Mouse (Mus musculus) cerebellum, adult 2 months (tissue): ENCODE results near the gene Klhl25.

Experiments used
- CTCF ChIP-seq: fragments of 200-500 bp; IDR thresholded peaks from 2 replicates; pipeline ENCODE4 v1.5.1; 2011; ENCODE audit warnings: low read depth, mild to moderate bottlenecking, control low read depth, low read length, moderate library complexity, borderline replicate concordance; ENCODE audit not compliant: insufficient read depth
- POLR2A ChIP-seq: fragments of 200-500 bp; IDR thresholded peaks from 2 replicates; pipeline ENCODE4 v1.6.1; 2011; ENCODE audit warnings: low read length, control low read depth, borderline replicate concordance; ENCODE audit not compliant: insufficient read depth

DNA sequence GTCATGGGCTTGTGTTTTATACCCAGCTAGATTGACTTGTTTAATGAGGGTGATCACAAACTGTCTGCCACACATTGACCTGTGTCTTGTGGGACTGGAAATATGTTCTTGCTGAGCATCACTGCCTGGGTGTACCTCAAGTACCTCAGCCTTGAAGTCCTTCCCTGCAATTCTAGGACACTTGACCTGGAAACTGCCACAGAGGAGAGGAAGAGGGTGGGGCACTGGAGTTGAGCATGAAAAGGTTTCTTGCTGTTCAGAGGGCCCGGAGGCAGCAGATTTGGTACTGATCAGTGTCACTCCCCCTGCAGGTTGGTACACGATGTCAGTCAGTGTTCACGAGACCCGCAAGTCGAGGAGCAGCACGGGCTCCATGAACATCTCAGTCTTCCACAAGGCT is 16.9 kb downstream of the Klhl25 start:
- TF ChIP-seq POLR2A (no peak), CTCF (no peak)
